Mouse (Mus musculus) kidney, adult 11 months (tissue): ENCODE measurements at regions not wholly inside any gene's neighbourhood (a gene's known extent, or its start where the extent isn't known, plus 50 kb on each side); places are given as distances from the start of the nearest gene placed in this dataset.

ENCODE experiments used
- DNase-seq: peaks from one replicate; pipeline ENCODE4 v3.0.0; 2022

DNA sequence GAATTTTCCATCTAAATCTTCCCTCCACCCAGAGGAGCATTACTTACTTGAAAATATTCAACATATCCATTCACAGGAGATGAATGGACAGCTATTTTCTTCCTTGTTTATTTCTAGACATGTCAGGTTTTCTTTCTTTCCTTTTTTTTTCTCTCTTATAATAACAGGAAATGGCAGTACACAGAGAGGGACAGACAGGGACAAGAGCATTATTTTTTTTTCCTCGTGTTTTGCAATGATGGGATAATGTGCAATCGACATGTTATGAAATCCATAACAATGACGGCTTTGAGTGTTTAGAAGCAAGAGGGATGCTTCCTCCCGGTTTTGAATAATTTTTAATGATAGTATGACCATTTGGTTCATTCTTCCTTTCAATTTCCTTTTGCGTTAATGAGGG is 86.6 kb upstream of the Gm765 start:
- no peak for DNase-seq

DNA sequence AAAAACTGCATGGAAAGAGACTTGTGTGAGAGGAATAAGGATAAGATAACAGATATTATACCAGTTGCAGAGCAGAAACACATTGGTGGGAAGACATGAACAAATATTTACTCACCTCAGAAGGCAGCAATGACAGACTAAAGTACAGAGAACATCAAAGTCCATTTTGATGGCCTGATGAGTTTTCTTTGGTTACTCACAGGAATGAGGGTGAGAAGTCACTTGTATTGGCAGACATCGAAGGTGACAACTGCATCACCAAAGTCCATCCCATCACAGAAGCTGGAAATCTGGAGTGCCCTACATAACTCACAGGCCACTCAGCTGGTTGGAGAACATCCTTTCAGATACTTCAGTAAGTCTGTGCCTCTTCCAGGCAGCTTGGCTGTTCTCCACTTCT is 60.1 kb upstream of the Gm765 start:
- no peak for DNase-seq

DNA sequence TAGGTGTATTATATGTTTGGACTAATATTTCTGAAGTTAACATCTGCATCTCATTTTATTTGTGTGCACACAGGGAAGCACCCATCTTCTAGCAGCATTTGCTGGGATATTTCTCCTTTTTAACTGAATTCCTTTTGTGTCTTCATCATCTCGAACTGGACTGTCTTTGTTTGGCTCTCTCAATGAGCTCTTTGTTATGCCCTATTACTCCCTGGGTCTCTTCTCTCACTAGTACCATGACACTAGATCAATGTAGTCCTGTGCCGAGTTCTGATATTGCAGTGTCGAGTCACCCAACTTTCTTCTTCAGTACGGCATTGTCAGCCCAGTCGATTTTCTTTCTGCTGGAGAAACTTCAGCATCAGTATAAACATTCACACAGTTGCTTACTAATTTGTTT is 52.0 kb upstream of the Gm765 start:
- DNase-seq, result no peak
